Mouse (Mus musculus): ENCODE data around the gene Vav1.

DNA sequence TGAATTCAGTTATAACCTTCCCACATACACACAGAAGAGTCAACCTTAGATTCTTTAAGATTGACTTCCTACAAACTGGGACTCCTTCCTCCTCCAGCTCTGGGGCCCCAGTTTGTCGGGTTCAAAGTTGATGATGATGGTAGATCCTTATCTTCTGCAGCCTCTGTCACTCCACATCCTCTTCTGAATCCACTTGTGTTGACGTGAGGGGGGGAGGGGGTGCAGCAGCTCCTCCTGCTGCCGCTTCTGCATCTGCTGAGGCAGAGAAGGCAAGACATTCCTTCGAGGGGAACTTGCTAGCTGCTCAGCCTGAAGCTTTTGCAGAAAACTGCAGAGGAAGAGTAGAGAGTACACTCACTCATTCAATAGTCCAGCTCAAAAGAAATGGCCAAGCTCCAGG lies 62.7 kb downstream of the Vav1 start:
- no peak for TF ChIP-seq POLR2A (IDR thresholded peaks at IDR 0.05; ENCODE audit: insufficient read depth, low read depth, low read length)
- TF ChIP-seq CTCF (IDR thresholded peaks at IDR 0.05) = no peak
- TF ChIP-seq EP300 (IDR thresholded peaks at IDR 0.05; ENCODE audit: insufficient read depth, low read depth, low read length) = no peak

Data from heart, adult 2 months (tissue).